Mouse (Mus musculus): ENCODE data around the gene Ltbp3.

Ltbp3 gene

GRCm38 (mm10) chr19:5756321-5756985 lies 15.7 kb downstream of the Ltbp3 start:
- no peak for DNase-seq

- peak in 1 of 2 experiments; percentile 59 for DNase-seq
Measured at GRCm38 (mm10) chr19:5756991-5757636, 16.4 kb downstream of the Ltbp3 start.

DNA sequence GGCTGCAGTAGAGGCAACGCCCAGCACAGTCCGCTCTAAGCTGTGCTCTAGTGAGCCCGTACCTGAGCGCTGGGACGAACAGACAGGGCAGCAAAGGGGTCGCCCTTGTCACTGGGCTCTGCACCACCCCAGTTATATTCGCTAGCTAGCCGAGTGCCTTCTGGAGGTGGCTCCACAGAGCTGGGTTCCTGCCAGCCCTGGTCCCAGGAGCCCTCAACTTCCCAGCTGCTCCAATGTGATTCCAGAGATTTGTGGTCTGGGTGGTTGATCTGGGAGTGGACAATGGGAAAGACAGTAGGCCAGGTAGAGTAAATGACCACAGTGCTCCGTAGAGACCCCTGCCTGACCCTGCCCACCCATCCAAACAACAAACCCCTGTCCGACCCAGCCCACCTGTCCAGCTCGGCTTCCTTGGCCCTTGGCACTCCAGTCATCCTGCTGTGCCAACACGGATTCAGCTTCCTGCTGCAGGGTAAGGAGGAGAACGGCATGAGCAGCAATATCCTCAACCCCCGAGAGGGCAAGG lies 18.2 kb downstream of the Ltbp3 start:
- DNase-seq = no peak

DNA sequence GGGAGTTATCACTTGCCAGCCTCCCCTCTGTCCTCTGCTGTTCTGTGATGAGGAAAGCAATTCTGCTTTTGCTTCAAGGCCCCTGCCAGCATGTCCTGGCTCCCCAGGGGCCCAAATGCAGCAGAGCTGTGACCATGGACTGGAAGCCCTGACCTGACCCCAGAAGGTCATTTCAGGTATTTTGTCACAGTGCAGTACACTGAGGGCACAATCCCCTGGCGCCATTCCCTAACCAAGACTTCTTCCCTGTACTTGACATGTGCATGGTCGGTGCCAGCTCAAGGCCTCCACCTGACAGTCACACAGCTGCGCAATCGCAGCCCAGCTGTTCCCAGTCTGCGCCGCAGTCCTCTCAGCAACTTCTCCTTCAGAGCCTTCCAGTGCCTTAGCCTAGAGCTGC lies 22.5 kb downstream of the Ltbp3 start:
- DNase-seq = no peak

DNA sequence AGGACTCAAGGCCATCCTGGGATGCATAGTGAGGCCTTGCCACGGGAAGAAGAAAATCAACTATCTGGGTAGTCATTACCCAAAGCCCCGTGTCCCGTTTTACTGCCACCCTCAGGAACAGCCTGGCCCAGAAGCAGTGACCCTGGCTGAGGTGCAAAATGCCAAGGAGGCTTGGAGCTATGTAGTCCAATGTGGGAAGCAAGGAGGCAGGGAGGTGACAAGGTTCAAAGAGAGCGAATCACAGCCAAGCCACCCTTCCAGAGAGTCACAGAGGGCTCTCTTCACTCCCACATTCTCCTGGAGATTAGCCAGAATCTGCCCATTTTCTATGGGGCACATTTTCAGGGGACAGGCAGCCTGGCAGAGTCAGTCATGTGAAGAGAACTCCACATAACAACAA lies 26.6 kb downstream of the Ltbp3 start:
- no peak for DNase-seq

DNA sequence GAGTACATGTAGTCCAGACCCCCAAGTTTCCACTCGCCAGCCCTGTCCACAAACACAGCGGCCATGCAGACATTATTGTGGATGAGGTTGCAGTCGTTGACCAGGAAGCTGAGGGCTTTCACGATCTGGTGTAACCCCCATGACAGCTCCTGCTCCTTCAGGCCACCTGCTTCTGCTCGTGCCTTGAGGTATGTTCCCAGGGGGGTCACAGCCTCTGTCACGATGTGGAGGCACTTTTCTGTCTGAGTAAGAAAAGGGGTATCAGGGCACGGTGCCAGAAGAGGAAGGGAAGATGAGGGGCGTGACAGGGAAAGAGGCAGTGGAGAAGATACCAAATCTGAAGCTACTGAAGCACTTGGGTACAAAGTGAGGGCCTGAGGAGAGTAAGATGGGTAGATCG lies 29.6 kb downstream of the Ltbp3 start:
- DNase-seq = peak in 1 of 2 experiments; percentile 62

- DNase-seq = peak; percentile 97 to 98
Measured at GRCm38 (mm10) chr19:5770925-5771860, 30.5 kb downstream of the Ltbp3 start, which contains the start of gene Scyl1. Gene Scyl1, minus strand, starts transcription at chr19:5771419.

- no peak for DNase-seq
Measured at GRCm38 (mm10) chr19:5777387-5778032, 36.8 kb downstream of the Ltbp3 start.

DNA sequence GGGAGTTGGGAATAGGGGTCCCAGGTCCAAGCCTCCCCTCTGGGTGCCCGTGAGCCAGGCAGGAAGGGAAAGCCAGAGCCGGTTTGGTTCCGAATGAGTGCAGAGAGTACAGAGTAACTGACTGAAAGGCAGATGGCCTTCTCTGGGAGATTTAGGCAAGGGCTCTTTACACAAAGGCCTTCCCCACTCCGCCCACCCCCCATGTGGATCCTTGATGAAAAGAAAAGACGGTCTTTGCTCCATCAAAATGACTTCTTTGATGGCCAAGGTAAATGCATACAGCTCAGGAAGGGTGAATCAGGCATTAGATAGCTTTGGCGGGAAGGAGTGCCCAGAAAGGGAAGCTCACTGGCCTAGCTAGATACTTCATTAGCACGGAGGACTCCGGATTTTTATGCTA lies 37.6 kb downstream of the Ltbp3 start:
- no peak for DNase-seq

DNA sequence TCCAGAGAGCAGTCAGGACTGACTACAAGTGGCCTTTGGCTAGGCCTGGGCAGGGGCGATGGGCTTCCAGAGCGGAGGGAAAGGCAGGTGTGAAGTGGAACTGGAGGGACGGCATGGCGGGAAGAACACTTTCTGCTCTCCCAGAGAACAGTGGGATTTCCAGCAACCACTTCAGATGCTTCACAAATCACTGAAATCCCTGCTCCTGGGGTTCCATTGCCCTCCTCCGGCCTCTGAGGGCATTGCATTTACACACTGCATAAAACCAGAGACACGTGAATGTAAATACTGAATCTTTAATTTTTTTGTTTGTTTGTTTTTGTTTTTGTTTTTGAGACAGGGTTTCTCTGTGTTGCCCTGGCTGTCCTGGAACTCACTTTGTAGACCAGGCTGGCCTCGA lies 39.5 kb downstream of the Ltbp3 start:
- peak; percentile 64 to 76 for DNase-seq

DNA sequence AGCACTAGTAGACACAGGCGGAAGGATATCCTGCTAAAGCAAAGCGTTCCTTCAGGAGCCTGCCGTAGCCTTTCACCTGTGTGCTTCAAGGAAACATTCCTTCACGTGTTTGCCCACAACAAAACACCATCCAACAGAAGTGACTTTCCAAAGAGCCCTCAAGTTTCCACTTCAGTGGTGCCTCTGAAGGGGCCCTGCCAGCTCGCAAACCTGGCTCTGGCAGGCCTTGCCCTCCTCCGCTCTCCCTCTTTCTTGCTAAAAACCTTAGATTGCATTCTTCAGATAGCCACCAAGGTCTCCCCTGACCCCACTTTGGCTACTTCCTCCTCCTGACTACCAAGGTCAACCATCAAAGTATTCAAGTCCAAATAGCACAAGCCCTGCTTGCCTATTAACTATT lies 40.8 kb downstream of the Ltbp3 start:
- DNase-seq = no peak

DNA sequence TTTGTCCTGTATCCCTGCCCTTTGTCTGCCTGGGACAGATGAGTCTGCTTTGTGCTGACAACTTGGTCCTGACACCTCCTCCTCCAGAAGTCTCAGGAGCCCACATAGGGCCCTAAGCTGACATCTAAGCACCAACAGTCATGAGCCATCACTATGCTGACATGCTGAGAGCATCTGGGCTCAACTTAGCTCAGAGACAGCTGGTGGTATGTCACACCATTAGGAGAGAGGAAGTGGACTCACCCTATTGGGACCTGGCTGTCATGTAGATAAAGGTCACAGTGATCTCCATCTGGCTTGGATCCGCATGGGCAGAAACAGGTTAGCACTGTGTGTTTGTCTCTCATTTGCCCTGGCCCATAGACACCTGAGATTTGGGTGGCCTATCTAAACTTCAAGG lies 41.4 kb downstream of the Ltbp3 start:
- no peak for DNase-seq

DNA sequence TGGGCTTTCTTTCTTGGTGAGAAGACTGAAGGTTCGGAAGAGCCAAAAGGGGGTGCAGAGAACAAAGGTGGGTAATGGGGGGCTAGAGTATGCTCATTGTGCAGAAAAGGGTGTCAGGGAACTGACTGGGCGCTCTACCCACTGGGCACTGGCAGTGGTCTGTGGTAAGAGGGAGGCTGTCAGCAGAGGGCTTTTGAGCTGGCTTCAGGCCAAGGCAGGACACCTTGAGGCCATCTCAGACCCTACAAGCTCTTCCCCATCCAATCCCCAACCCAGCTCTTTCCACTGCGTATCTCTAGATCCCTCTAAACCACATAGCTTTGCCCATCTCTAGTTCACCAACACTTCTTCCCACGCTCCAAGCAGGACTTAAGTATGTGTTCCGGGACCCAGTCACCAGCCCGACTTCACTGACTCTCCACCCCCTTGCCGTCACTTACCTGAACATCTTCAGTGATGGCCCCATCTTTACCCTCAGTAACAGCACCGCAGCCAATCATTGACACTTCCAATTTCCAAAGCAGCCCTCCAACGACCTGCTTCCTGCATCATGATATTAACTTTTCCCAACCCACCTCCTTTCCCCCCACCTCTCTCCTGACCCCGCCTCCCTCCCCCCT lies 44.4 kb downstream of the Ltbp3 start:
- no peak for DNase-seq

DNA sequence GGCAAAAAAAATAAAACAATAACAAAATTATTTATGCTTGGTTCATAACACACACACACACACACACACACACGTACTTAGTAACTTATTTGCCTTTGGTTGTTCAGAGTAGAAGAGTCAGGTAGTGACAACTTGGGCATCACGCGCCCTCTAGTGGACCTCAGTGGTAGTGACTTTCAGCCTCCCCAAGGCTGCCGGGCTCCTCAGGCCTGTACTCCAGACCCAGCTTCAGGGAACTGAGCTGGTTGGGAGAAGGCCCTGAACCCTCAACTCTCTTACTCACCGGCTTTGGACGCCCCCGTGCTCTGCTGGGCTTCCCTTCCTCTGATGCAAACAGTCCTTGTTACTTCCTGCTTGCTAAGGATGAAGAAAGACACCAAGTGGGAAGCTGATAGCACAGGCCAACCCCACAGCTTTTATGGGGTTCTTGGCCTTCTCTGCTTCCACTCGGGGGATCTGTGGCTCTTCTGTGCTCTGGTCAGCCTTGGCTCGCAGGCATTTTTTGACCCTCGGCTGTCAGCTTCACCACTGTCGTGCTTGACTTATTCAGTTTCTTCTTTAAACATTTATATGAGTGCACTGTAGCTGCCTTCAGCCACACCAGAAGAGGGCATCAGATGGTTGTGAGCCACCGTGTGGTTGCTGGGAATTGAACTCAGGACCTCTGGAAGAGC lies 45.9 kb downstream of the Ltbp3 start:
- peak; percentile 93 to 94 for DNase-seq

GRCm38 (mm10) chr19:5787128-5787635 lies 46.5 kb downstream of the Ltbp3 start:
- DNase-seq = peak; percentile 95 to 96

GRCm38 (mm10) chr19:5787920-5788319 lies 47.2 kb downstream of the Ltbp3 start:
- DNase-seq = no peak

GRCm38 (mm10) chr19:5788620-5789019 lies 47.9 kb downstream of the Ltbp3 start:
- no peak for DNase-seq

- DNase-seq = no peak
Measured at GRCm38 (mm10) chr19:5789066-5789465, 48.4 kb downstream of the Ltbp3 start.

GRCm38 (mm10) chr19:5791329-5791728 lies 50.6 kb downstream of the Ltbp3 start:
- DNase-seq = no peak

DNA sequence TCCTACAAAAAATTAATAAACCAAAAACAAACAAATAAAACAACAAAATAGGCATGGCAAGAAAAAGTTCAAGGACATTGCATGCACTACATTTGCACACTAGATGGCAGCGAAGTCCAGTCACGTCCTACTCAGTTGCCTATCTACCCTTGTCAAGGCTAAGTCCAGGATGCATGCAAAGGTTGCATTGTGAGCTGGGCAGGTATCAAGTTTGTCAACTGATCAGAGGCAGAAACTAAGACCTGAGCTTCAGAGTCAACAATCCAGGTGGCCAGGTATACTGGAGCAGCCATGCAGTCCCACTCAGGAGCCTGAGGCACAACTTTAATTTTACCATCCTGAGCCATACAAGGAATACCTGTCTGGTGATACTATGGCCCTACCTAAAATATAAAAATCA lies 52.4 kb downstream of the Ltbp3 start:
- peak; percentile 76 for DNase-seq
